Mouse (Mus musculus): ENCODE measurements at regions not wholly inside any gene's neighbourhood (a gene's known extent, or its start where the extent isn't known, plus 50 kb on each side); places are given as distances from the start of the nearest gene placed in this dataset.

- Histone ChIP-seq H3K4me3 (no peak overlapping the region), H3K4me2 (no peak overlapping the region), H3K9ac (no peak overlapping the region), H3K9me3 (replicated peaks) (no peaks in the 10 kb centered on the region), H3K4me1 (replicated peaks) (peaks cover 4% of the 10 kb centered on the region; the same call in 1 of the 2 replicates), H3K27ac (no peak overlapping the region), H3K27me3 (no peaks in the 10 kb centered on the region), H3K36me3 (no peaks in the 10 kb centered on the region)
- ATAC-seq (replicated peaks; ENCODE audit: insufficient number of reproducible peaks, insufficient read depth, low FRiP score, low read depth) = no peak
- WGBS = 81% methylated on average over 4 of the region's 4 CpGs
Observed at GRCm38 (mm10) chr10:16438414-16438813, 1284.6 kb upstream of the Cited2 start.

- Histone ChIP-seq H3K27me3 (no peaks in the 10 kb centered on the region), H3K4me1 (replicated peaks) (peaks cover 4% of the 10 kb centered on the region; the same call in 1 of the 2 replicates), H3K9ac (no peak overlapping the region), H3K4me2 (no peak overlapping the region), H3K4me3 (no peak overlapping the region), H3K9me3 (replicated peaks) (no peaks in the 10 kb centered on the region), H3K36me3 (no peaks in the 10 kb centered on the region), H3K27ac (peak overlapping the region; percentile 57)
- no peak for ATAC-seq (replicated peaks; ENCODE audit: insufficient number of reproducible peaks, insufficient read depth, low FRiP score, low read depth)
- 23% methylated on average over 3 of the region's 3 CpGs for WGBS
Observed at GRCm38 (mm10) chr10:16440932-16441640, 1281.9 kb upstream of the Cited2 start.

DNA sequence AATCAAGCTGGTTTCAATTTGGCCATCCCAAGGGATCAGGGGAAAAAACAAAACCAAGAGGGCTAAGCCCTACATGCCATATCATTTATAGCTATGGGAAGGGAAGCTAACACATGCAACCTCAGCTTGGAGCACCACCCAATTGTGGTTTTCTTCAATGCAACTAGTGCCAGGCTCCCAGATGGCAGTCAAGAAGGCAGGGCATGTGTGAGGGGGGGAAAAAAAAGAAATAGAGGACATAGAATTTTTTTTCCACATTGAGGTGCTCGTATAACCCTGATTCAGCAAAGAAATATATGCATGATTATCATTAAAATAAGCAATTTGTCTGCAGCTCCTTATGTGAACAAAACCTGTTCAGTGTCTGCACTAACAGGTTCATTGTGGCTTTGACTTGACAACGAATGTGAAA lies 1281.4 kb upstream of the Cited2 start:
- H3K9me3 ChIP-seq (replicated peaks) = no peaks in the 10 kb centered on the region
- no peak overlapping the region for H3K9ac ChIP-seq
- no peak overlapping the region for H3K4me3 ChIP-seq
- peaks cover 4% of the 10 kb centered on the region; the same call in 1 of the 2 replicates for H3K4me1 ChIP-seq (replicated peaks)
- 72% methylated on average over 2 of the region's 2 CpGs for WGBS
- no peaks in the 10 kb centered on the region for H3K36me3 ChIP-seq
- no peaks in the 10 kb centered on the region for H3K27me3 ChIP-seq
- 0 out of 2 replicates have a peak overlapping the region, but pooled peaks have one; percentile 57 for H3K27ac ChIP-seq
- ATAC-seq (replicated peaks; ENCODE audit: insufficient number of reproducible peaks, insufficient read depth, low FRiP score, low read depth) = no peak
- no peak overlapping the region for H3K4me2 ChIP-seq

DNA sequence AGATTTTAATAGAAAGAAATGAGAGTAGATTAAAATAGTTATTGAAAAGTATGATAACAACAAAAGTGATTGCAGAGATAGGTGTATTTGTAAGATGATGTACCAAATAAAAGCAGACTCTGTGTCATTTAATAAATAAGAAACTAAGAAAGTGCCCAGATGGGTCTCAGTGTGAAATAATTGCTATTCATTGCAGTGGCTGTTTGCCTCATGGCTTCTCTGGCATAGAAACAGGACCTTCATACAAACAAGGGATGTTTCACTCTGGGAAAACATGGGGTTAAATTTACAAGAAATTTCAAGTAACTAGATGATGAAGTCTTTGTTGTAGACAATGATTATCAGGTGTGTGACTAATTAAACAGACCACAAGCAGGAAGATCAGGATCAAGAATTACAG lies 1279.1 kb upstream of the Cited2 start:
- Histone ChIP-seq H3K27ac (no peak overlapping the region), H3K4me2 (no peak overlapping the region), H3K4me1 (replicated peaks) (peaks cover 4% of the 10 kb centered on the region; the same call in 1 of the 2 replicates), H3K36me3 (no peaks in the 10 kb centered on the region), H3K4me3 (no peak overlapping the region), H3K9ac (no peak overlapping the region), H3K9me3 (replicated peaks) (no peaks in the 10 kb centered on the region), H3K27me3 (no peaks in the 10 kb centered on the region)
- ATAC-seq (replicated peaks; ENCODE audit: insufficient number of reproducible peaks, insufficient read depth, low FRiP score, low read depth) = no peak

DNA sequence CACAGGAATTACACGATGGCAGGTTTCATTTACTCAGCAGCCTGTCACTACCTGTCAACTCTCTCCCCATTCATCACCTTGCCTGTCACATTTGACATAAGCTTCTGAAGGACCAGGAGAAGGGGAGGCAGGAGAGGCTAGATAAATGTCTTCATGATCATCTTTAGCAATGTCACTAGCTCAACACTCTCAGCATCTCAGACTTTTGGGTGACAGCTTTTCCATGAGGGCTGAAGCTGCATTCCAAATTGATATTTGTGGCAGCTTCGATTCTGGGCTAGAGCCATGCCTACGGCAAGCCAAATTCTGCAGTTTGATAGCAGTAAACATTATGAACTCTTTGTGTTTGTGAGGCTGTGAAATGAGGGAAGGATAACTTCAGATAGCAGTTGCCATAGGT lies 1255.1 kb upstream of the Cited2 start:
- H3K9ac ChIP-seq = no peak overlapping the region
- H3K27ac ChIP-seq = no peak overlapping the region
- WGBS = 32% methylated on average over 3 of the region's 3 CpGs
- ATAC-seq (replicated peaks; ENCODE audit: insufficient number of reproducible peaks, insufficient read depth, low FRiP score, low read depth) = no peak
- H3K4me1 ChIP-seq (replicated peaks) = no peaks in the 10 kb centered on the region
- no peaks in the 10 kb centered on the region for H3K27me3 ChIP-seq
- H3K4me2 ChIP-seq = no peak overlapping the region
- H3K4me3 ChIP-seq = no peak overlapping the region
- H3K9me3 ChIP-seq (replicated peaks) = no peaks in the 10 kb centered on the region
- no peaks in the 10 kb centered on the region for H3K36me3 ChIP-seq

GRCm38 (mm10) chr10:16469711-16470110 lies 1253.3 kb upstream of the Cited2 start:
- Histone ChIP-seq H3K27ac (no peak overlapping the region), H3K36me3 (no peaks in the 10 kb centered on the region), H3K4me3 (no peak overlapping the region), H3K9me3 (replicated peaks) (no peaks in the 10 kb centered on the region), H3K4me2 (no peak overlapping the region), H3K27me3 (no peaks in the 10 kb centered on the region), H3K4me1 (replicated peaks) (peaks cover 4% of the 10 kb centered on the region; the same call in 1 of the 2 replicates), H3K9ac (no peak overlapping the region)
- WGBS = 36% methylated on average over 1 of the region's 1 CpGs
- no peak for ATAC-seq (replicated peaks; ENCODE audit: insufficient number of reproducible peaks, insufficient read depth, low FRiP score, low read depth)

DNA sequence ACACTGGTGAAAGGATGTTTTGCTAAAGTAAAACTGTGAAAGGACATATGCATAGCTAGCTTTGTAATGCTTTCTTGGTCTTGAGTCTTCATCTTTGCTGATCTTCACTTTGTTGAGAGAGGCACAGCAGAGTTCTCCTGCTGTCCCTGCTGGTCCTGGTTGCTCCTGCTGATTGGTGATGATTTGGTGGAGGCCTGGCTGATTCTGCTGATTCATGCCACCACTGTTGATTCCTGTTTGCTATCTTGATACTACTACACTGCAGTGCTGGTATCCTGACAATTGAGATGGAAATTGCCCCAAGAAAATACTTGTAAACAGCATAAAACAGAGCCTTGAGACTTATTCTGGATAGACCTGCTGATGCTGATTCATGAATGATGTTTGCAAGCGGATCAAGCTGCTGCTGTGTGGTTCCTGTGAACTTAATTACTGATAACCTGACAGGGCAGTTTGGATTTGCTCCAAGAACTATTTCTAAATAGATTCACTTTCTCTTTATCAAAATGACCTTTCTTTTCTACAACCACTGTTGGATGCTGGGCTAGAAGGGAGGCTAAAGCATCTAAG lies 1249.0 kb upstream of the Cited2 start:
- Histone ChIP-seq H3K4me1 (replicated peaks) (peaks cover 4% of the 10 kb centered on the region; the same call in 1 of the 2 replicates), H3K27me3 (no peaks in the 10 kb centered on the region), H3K27ac (peak overlapping the region; percentile 51), H3K4me3 (no peak overlapping the region), H3K36me3 (no peaks in the 10 kb centered on the region), H3K4me2 (no peak overlapping the region), H3K9ac (no peak overlapping the region), H3K9me3 (replicated peaks) (no peaks in the 10 kb centered on the region)
- ATAC-seq (replicated peaks; ENCODE audit: insufficient number of reproducible peaks, insufficient read depth, low FRiP score, low read depth) = no peak
- WGBS = 17% methylated on average over 1 of the region's 1 CpGs

- Histone ChIP-seq H3K27ac (no peak overlapping the region), H3K9ac (no peak overlapping the region), H3K4me1 (replicated peaks) (no peaks in the 10 kb centered on the region), H3K27me3 (no peaks in the 10 kb centered on the region), H3K9me3 (replicated peaks) (no peaks in the 10 kb centered on the region), H3K4me3 (no peak overlapping the region), H3K36me3 (no peaks in the 10 kb centered on the region), H3K4me2 (no peak overlapping the region)
- WGBS = 67% methylated on average over 1 of the region's 1 CpGs
- no peak for ATAC-seq (replicated peaks; ENCODE audit: insufficient number of reproducible peaks, insufficient read depth, low FRiP score, low read depth)
Observed at GRCm38 (mm10) chr10:16498580-16498979, 1224.4 kb upstream of the Cited2 start.

- ATAC-seq (replicated peaks; ENCODE audit: insufficient number of reproducible peaks, insufficient read depth, low FRiP score, low read depth) = no peak
- no peaks in the 10 kb centered on the region for H3K27me3 ChIP-seq
- H3K27ac ChIP-seq = peak overlapping the region; percentile 34; the same call in 1 of the 2 replicates
- H3K4me1 ChIP-seq (replicated peaks) = peaks cover 6% of the 10 kb centered on the region
- WGBS = 18% methylated on average over 2 of the region's 2 CpGs
- no peak overlapping the region for H3K9ac ChIP-seq
- H3K36me3 ChIP-seq = no peaks in the 10 kb centered on the region
- no peak overlapping the region for H3K4me2 ChIP-seq
- H3K9me3 ChIP-seq (replicated peaks) = no peaks in the 10 kb centered on the region
- no peak overlapping the region for H3K4me3 ChIP-seq
Observed at GRCm38 (mm10) chr10:16507681-16508080, 1215.3 kb upstream of the Cited2 start.

GRCm38 (mm10) chr10:16508161-16508560 lies 1214.9 kb upstream of the Cited2 start:
- H3K36me3 ChIP-seq = no peaks in the 10 kb centered on the region
- H3K27me3 ChIP-seq = no peaks in the 10 kb centered on the region
- 48% methylated on average over 6 of the region's 6 CpGs for WGBS
- peaks cover 6% of the 10 kb centered on the region for H3K4me1 ChIP-seq (replicated peaks)
- no peak overlapping the region for H3K9ac ChIP-seq
- no peak overlapping the region for H3K4me3 ChIP-seq
- H3K4me2 ChIP-seq = no peak overlapping the region
- H3K27ac ChIP-seq = peak overlapping the region; percentile 34; the same call in 1 of the 2 replicates
- no peaks in the 10 kb centered on the region for H3K9me3 ChIP-seq (replicated peaks)
- ATAC-seq (replicated peaks; ENCODE audit: insufficient number of reproducible peaks, insufficient read depth, low FRiP score, low read depth) = no peak

GRCm38 (mm10) chr10:16514656-16515055 lies 1208.4 kb upstream of the Cited2 start:
- H3K27ac ChIP-seq = no peak overlapping the region
- no peaks in the 10 kb centered on the region for H3K4me1 ChIP-seq (replicated peaks)
- WGBS = 68% methylated on average over 2 of the region's 2 CpGs
- no peaks in the 10 kb centered on the region for H3K36me3 ChIP-seq
- no peak overlapping the region for H3K9ac ChIP-seq
- no peak for ATAC-seq (replicated peaks; ENCODE audit: insufficient number of reproducible peaks, insufficient read depth, low FRiP score, low read depth)
- H3K27me3 ChIP-seq = no peaks in the 10 kb centered on the region
- H3K4me2 ChIP-seq = no peak overlapping the region
- H3K4me3 ChIP-seq = no peak overlapping the region
- no peaks in the 10 kb centered on the region for H3K9me3 ChIP-seq (replicated peaks)

DNA sequence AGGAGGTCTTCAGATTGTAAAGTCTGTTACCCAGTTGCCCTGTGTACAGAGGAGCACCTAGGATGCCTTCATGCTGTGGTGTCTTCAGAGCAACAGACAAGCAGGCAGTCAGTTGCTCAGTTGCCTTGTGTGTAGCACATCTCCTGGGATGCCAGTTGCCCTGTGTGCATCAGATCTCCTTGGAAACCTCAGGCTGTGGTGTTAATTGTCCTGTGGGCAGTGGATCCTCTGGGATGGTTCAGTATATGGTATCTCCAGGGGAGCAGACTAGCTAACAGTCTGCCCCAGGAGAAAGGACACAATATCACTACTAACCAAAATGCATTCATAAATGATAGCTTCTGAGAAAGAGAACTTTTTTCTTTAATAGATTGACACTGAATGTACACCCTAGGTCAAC lies 1201.1 kb upstream of the Cited2 start:
- ATAC-seq (replicated peaks; ENCODE audit: insufficient number of reproducible peaks, insufficient read depth, low FRiP score, low read depth) = no peak
- H3K4me3 ChIP-seq = no peak overlapping the region
- no peak overlapping the region for H3K27ac ChIP-seq
- no peak overlapping the region for H3K9ac ChIP-seq
- no peaks in the 10 kb centered on the region for H3K36me3 ChIP-seq
- no peak overlapping the region for H3K4me2 ChIP-seq
- no peaks in the 10 kb centered on the region for H3K27me3 ChIP-seq
- no peaks in the 10 kb centered on the region for H3K4me1 ChIP-seq (replicated peaks)
- H3K9me3 ChIP-seq (replicated peaks) = no peaks in the 10 kb centered on the region

Data from heart, embryonic 15.5 days (tissue).